Mouse (Mus musculus): ENCODE measurements around the gene Trappc12.

The Trappc12 gene

DNA sequence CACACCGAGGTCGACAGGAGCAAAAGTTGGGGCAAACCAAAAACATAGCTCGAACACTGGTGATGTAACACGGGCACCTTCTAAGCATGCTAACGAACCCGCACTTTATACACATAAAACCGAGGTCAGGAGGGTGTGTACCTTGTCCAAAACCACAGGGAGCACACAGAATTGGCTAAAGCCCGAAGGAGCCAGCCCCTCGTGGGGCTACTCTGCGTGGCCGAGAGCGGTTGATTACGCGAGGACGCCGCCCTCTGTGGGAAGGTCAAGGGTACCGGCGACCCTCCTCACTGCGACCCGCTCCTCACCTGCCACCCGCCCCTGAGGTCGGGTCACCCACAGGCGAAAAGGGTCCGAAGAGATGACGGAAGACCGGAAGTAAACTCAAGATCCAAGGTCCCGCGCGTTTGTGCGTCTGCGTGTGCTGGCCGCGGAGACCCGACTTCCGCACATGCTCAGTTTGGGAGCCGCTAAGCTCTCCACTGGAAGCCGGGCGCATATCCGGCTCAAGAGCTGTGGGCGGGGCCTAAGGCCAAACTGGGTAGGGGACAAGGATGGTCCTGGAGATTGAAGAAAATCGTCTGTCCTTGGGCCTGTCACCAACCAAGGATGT, at the start of gene Trappc12:
TSS of gene Trappc12 (minus strand) at position 452 of the 613 bp plus-strand sequence.
- peak; percentile 89 for DNase-seq (ENCODE audit: low read depth, low spot score)

DNA sequence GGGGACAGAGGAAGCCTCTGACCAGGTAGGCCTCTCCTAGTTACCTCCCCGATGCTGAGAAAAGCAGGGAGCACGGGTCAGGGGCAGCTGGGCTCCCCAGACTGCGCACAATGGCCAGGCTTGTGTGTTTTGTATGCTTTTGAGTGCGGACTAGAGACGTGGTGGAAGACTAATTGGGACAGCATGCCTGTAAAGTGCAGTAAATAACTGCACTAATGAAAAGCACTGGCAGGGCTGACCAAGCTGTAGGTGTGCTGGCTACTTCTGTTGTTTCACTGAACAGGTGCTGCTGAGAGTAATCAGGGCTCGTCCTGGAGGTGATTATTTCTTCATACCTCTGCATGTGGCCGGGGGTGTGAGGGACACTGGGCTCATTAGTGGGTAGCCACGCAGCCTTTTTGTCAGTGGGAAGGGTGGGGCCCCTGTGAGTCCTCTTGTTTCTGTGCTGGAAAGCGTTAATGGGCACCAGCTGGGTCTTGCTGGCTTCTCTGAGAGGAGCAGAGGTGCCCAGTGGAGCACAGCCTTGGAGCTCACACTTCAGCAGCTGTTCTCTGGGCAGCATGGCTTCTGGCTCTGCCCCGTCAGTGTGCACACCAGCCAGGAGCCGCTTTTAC, 49.6 kb upstream of the Trappc12 start:
- DNase-seq (ENCODE audit: low read depth, low spot score) = no peak

GRCm38 (mm10) chr12:28796881-28797420, 46.7 kb upstream of the Trappc12 start:
- no peak for DNase-seq (ENCODE audit: low read depth, low spot score)

DNA sequence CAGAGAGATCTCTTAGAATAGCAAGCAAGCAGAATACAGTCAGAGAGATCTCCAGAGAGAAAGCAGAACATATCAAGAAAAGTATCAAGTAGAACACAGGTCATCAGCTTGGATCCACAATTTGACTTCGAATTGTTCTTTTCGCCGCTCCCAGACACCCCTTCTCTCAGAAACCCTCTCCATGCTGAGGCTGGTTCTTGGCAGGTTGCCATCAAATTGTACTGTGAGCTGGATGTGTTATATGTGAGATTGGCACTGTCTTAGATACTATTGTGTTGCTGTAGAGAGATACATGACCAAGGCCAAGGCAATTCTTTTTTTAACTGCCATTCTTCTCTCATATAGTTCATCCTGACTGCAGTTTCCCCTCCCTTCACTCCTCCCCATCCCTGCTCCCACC, 44.8 kb upstream of the Trappc12 start:
- DNase-seq (ENCODE audit: low read depth, low spot score) = no peak

DNA sequence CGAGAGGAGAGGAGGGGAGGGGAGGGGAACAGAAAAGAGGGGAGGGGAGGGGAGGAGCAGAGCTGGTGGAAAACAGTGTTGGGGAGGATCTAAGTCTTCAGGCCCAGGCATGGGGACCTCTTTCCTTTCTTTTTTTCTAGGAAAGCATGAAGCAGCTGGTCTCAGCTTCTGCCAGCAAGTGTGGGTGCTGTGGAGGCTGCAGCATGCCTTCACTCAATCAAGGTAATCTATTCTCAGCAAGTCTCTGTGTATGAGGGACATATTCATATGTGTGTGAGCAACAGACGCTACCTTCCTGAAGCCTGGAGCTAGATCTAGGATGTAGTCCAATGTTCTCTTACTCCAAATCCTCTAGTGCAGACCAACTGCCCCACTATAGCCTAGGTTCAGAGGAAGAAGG, 43.4 kb upstream of the Trappc12 start:
- no peak for DNase-seq (ENCODE audit: low read depth, low spot score)

- DNase-seq (ENCODE audit: low read depth, low spot score) = no peak
Observed at GRCm38 (mm10) chr12:28792613-28793012, 42.3 kb upstream of the Trappc12 start.

GRCm38 (mm10) chr12:28786310-28786709, 36.0 kb upstream of the Trappc12 start:
- DNase-seq (ENCODE audit: low read depth, low spot score) = no peak

- DNase-seq (ENCODE audit: low read depth, low spot score) = no peak
Observed at GRCm38 (mm10) chr12:28785299-28785698, 35.0 kb upstream of the Trappc12 start.

DNA sequence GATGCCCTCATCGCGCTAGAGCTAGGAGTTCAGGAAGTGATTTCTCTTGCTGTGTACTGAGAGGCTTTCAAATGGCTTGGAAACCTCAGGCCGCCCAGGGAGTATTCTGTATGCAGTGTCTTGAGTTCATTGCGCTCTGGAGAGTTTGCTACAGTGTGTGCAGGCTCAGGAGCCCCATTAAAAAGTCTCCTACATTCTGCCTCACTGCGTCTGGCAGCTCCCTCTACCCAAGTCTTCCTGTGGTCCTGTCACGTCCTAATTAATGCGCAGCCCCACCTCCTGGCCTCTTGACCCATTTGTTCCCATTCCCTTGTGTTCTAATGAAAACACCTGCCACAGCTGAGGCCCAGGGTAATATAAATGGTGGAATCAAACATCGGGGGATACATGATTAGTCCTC, 34.6 kb upstream of the Trappc12 start:
- DNase-seq (ENCODE audit: low read depth, low spot score) = no peak

- DNase-seq (ENCODE audit: low read depth, low spot score) = no peak
Observed at GRCm38 (mm10) chr12:28784355-28784754, 34.1 kb upstream of the Trappc12 start.

GRCm38 (mm10) chr12:28782637-28783036, 32.4 kb upstream of the Trappc12 start:
- no peak for DNase-seq (ENCODE audit: low read depth, low spot score)

DNA sequence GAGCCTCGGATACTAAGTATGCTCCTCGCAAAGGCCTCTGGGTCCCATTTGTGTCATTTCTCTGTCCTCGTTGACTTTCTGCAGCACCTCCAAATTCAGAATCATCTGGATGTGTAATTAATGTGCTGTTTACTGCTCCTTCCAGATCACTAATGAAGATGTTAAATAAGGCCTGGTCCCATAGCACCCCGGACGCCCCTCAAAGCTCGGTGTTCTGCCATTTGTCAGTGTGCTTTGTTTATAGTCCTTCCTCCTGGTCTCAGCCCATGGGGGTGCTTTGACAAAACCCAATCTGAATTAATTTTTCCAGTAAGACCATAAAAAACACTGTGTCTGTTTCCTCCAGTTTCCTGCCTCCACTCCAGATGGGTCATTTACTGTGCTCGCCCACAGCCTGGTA, 29.9 kb upstream of the Trappc12 start:
- DNase-seq (ENCODE audit: low read depth, low spot score) = no peak

- DNase-seq (ENCODE audit: low read depth, low spot score) = no peak
Observed at GRCm38 (mm10) chr12:28775627-28776026, 25.4 kb upstream of the Trappc12 start.

GRCm38 (mm10) chr12:28775120-28775519, 24.8 kb upstream of the Trappc12 start:
- DNase-seq (ENCODE audit: low read depth, low spot score) = no peak

- DNase-seq (ENCODE audit: low read depth, low spot score) = peak; percentile 47
Observed at GRCm38 (mm10) chr12:28773815-28774214, 23.5 kb upstream of the Trappc12 start.

DNA sequence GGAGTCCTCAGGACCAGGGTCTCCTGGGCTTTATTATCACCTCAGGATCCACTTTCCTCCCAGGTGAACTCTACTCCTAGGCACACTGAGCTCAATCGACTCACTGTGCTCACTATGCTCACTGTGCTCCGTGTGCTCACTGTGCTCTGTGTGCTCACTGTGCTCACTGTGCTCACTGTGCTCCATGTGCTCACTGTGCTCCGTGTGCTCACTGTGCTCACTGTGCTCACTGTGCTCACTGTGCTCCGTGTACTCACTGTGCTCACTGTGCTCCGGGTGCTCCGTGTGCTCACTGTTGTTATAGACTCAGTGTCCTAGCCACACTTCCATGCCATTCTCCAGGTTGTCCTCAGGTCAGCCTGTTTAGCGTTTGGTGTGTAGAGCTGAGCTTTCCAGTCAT, 19.7 kb upstream of the Trappc12 start:
- DNase-seq (ENCODE audit: low read depth, low spot score) = no peak

DNA sequence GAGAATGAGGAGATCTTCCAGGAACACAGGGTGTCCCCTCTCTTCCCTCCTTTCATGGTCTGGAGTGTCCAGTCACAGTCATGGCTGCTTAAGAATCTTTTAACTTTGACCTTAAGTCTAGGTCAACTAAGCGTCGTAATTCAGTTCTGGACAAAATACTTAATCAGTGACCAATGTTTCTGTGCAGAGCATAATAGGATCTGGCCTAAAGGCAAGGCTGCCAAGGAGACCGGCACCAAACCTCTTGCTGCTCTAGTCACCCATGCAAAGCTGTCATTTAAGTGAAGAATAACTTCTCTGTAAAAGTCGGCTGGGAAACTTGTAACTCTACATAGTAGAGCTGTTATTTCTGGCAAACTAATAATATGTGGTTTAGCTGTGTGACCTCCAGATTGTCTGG, 5.7 kb upstream of the Trappc12 start:
- no peak for DNase-seq (ENCODE audit: low read depth, low spot score)

DNA sequence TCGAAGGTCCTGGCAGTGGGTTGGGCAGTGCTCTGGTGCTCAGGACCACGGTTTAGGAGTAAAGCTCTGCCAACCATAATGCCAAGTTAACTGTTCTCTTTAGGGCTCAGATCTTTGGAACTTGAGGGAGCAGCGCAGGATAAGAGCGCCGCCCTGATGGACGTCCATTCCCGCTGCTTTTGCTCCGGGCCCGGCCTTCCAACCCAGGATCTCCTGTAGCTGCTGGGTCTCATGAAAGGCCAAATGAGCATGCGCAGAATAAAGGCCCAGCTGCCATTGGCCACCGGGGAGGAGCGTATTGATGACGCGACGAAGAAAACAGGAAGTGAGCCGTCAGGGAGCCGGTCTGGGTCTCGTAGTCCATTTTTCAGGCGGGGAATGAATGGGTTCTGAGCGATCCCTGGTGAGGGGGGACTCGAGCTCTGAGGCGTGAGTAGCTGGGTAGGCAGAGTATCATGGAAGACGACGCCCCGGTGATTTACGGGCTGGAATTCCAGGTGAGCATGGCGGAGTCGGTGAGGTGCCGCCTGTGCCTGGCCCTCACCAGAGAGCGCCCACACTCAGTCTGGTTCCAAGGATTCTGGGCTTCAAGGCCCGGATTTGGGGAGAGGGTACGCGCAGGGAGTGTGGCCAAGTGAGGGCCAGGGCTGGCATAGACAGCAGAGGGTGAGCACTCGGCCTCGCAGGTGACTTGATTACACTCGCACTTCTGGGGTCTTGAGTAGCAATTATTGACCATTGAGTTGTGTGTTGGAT, 1.4 kb upstream of the Trappc12 start, which contains the start of gene Eipr1:
TSS of gene Eipr1 (plus strand) at position 296 of the 756 bp plus-strand sequence.
- peak; percentile 92 for DNase-seq (ENCODE audit: low read depth, low spot score)

DNA sequence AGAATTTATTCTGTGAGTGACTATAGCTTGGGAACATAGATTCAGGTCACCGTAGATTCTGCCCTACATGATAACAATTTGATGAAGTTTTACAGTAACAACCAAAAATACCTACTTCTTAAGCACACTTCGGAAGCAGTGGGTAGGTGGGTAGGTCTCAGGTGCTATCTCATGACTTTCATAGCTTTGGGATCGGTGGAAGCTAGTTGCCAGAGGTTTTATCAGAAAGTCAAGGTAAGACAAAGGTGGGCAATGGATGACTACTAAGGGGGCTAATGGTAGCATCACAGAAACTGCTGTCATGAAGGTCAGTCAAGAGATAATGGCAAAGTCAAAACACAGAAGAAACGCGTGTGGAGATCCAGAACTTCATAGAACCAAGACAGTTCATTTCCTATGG, 604 bp upstream of the Trappc12 start:
- no peak for DNase-seq (ENCODE audit: low read depth, low spot score)

- no peak for DNase-seq (ENCODE audit: low read depth, low spot score)
Observed at GRCm38 (mm10) chr12:28743328-28743727, 6.9 kb downstream of the Trappc12 start.

DNA sequence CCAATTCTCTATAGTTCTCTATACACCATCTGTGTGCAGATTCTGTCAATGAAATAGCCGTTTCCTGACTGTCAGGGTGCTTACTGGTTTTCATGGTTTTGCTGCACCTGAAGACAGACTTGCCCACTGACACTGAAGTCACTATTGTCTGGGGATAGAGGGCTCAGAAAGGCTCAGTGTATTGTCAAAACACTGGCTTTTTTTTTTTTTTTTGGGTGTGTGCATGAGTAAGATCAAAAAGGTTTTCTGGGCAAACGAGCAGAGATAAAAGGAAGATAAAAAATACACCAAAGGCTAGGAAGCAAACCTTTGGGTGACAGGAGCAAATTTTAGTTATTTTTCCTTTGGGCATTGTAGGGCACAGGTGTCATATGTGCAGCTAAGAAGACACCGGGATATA, 15.0 kb downstream of the Trappc12 start:
- DNase-seq (ENCODE audit: low read depth, low spot score) = no peak

DNA sequence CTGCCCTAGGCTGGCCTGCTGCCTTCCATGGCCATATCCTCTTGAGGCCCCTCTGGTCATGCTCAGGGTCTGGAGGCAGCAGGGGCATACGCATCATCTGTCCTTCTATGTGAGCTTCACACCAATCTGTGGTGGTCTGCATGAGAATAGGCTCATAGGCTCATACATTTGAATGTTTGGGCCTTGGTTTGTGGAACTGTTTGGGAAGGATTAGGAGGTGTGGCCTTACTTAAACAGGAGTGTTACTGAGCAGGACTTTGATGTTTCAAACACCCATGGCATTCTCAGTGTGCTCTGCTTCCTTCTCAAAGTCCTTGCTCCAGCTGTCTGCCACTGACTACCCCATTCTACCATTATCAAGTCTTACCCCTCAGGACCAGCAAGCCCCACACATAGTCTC, 16.0 kb downstream of the Trappc12 start:
- no peak for DNase-seq (ENCODE audit: low read depth, low spot score)
